Mouse (Mus musculus) regulatory T cell (primary cell): ENCODE data around the gene Gm17622.

Experiments
- in situ Hi-C: fragments of 300-600 bp; cut with MboI, MseI; formaldehyde crosslinking; loops from one replicate; pipeline ENCODE4 v1.15.1; 2025; ENCODE audit warnings: high pct_unique_total_duplicates

The Gm17622 gene

DNA sequence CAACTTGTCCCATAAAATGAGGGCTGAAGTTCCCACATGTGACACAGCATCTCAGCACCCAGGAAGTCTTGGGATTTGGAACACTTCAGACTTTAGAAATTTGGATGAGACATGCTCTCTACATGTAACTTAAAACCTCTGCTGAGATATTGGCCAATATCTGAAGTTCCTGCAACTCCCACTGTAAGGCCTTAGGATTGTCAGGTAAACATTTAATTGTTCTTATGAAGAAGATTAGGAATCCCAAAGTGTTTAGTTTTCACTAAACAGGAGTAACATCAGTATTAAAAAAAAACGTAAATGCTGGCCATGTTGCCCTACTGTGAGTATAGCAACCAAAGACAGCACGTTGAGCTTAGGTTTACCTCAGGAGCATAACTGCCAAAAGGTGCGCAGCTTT lies at the start of gene Gm17622:
Gm17622 (plus strand) TSS at position 301 of the 400 bp plus-strand sequence.
- in situ Hi-C loops: no loop called here

DNA sequence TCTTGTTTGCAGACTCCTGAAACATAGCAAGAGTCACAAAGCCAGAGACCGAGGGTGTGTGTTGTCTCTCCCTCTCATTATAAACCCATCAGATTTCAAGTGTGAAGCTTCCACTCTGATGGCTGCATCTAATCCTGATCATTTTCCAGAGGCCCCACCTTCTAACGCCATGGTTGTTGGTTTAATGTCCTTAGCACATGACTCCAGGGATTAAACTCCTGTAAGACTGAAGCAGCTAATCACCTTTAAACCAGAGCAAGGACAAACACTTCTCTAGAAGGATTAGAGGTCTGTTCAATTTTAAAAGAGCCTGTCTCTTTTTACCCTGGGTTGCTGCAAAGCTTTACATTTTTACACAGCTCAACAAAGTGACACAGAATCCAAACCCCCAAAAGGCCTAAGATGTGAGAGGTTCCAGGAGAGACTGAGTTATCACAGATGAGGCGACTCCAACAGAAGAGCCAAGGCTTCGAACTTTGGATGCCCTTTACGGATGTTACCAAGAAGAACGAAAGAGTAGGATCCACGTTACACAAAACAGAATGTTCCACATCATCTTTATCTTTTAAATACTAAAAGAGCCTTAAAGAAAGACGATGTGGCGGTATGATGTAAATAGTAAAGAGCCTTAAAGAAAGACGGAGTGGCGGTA lies 40.2 kb upstream of the Gm17622 start:
- in situ Hi-C loops: no loop called here

DNA sequence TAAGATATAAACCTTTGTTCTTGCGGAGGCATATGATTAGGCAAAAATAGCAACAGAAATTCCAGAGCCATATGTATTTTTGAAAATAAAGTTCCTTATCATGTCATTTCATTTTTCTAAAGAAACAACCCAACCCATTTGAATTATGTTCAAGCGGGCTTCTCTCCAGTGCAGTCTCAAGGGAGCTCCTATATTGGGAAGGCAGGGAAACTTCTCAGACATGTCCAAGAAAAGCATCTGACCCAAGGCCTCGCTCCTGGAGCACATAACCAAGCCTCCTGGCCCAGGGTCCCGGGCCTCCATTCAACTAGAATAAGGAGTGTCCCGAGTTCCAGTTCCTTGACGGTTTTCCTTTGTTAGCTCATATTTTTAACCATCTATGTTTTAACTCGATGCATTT lies 39.7 kb upstream of the Gm17622 start:
- in situ Hi-C loops: no loop called here

DNA sequence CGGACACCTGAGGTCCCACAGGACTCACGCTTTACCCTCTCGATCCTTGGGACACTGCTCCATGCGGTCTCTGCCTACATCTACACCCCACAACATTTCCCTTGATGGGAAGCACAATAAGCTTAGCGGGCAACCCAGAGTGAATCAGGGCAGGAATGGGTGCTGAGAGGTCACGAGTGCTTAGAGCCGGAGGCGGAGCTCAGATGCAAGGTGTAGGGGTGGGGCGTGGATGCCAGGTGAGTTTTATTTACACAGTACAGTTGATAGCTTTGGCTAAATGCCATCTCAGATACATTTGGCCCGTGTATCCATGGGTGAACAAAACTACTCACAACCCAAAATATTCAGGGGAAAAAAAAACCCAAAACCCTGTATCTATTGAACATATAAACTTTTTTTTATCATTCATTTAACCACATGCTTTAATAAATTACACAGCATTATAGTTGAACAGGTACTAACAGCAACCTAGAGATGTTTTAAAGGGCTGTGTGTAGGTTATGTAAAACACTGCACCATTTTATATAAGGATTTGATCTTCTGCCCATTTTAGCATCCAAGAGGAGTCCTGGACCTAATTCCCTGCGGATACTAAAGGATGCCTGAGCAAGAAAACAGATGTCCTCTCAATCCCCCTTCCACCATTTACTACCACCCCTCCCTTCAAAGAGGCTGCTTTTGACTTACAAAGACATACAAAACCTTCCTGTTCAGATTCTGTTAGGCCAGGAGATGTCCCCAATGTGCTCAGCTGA lies 39.0 kb upstream of the Gm17622 start:
- in situ Hi-C loops: no loop called here

DNA sequence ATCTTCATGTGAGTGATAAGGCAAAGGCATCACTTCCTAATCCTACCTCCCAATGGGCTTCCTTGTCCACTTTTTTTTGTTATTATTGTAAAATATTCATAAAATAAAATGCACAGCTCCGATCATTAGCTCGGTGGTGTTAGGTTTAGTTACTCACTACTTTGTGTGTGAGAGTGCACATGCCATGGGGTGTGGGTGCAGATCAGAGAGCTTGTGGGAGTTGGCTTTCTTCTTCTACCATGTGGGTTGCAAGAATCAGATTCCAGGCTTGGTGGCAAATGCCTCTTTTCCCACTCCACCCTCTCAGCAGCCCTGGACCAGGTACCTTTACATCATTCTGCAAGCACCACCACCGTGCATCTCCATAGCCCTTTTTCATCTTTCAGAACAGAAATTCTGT lies 37.9 kb upstream of the Gm17622 start:
- in situ Hi-C loops: no loop called here

DNA sequence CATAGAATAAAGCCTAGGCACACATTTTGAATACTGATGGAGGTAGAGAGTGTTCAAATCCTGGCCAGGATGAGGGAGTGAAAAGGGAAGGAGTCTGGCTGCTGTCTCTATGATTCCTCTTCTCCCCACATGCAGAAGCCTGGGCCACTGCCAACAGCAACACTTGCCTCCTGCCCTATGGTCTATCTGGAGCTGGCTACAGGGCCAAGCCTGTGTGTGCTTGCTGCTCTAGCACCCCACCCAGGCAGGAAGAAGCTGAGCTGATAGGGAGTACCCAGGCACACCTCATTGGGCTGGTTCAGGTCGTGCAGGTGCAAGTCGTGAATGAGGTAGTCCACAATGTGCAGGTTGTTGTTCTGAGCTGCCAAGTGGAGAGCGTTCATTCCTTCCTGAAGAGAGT lies 36.2 kb upstream of the Gm17622 start:
- in situ Hi-C loops: no loop called here

DNA sequence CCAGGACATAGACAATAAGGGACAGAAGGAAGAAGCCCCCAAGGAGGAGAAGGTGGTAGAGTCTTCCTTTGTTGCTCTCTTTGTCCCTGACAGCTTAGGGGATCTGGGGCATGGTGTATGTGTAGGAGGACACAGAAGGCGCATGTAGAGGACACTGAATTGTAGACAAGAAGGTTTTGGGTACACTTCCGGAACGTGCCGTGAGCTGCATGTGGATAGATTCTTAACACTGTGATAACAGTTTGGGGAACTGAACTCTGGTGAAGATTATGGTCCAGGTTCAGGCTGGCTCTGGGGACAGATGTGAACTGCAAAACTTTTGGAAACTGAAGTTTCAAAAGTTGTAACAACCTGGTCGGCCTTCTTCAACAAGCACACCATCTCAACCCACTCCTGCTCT lies 33.0 kb upstream of the Gm17622 start:
- in situ Hi-C loops: no loop called here

DNA sequence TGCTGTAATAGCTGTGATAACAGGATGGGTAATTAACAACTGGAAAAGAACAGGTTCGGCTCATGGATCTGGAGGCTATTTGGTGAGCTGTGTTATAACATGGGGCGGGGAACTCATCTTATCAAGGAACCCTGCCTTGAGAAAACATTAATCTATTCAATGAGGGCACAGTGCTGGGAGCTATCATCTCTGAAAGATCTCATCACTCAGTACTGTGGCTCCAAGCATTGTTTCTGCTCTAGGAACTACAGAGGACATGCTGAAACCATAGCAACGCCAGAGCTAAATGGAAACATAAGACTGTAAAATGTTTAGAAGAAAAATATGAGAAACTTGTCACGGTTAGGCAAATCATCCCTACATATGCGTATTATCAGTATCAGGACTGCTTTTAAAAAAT lies 32.5 kb upstream of the Gm17622 start:
- in situ Hi-C loops: no loop called here

DNA sequence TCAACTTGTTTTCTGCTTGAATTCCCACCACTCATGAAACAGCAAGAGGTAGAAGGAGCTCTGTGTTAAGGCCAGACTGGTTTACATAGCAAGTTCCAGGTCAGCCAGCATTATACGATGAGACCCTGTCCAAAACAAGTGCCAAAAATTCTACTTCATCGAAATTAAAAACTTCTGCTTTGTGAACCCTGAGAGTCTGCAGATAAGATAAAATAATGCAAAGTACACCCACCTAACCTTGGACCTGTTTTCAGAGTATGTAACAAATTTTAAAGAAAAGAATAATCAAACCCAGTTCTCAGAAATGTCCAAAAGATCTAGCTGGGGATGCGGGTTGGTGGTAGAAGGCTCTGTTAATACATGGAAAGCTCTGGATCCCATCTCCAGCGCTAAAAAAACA lies 31.9 kb upstream of the Gm17622 start:
- in situ Hi-C loops: no loop called here

DNA sequence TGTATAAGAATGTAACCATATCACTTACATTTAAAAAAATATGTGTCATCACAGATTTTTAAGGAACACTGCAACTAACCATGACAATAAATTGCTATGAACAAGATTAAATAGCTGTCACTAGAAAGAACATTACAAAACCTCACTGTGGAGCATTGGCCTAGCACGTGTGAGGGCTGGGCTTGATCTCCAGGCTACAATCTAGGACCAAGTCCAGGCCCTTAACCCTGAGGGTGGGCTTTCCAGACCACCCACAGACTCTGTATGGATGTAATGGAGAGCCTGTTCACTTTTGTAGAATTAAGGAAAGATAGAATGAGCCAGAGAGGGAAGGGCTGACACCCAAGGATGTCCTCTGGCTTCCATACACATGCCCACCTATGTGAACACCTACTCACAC lies 27.9 kb upstream of the Gm17622 start:
- in situ Hi-C loops: no loop called here

DNA sequence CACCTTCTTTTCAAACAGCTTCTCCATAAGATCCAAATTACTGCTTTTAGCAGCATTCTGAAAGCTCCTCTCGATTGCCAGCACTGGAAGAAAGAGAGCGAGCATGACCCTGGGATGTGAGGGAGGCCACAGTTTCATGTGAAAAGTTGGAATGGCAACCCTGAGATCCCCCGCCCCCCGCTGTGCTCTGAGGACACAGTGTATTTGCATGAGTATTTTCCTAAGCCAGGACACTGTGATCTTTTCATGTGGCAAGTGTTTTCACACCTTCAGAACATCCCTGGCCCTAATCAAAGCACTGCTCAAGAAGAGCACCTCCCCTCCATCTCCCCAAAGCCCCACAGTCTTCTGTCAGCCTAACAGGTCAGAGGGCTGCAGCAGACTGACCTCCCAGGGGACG lies 25.2 kb upstream of the Gm17622 start:
- in situ Hi-C loops: no loop called here

DNA sequence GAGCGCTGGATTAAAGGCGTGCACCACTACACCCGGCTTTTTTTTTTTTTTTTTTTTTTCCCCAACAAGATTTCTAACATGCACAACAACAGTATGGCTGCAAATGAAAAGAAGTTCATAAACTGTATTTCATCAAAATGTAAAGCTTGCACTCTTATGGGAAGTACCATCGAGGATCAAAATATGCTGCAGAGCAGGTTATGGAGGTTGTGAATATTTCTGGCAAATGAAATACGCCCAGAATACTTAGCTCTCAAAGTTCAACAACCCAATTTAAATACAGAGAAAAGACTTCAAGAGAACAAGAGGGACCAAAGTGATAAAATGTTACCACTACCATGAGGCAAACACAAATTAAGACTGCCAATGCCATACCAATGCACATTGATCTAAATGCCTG lies 21.9 kb upstream of the Gm17622 start:
- in situ Hi-C loops: no loop called here

DNA sequence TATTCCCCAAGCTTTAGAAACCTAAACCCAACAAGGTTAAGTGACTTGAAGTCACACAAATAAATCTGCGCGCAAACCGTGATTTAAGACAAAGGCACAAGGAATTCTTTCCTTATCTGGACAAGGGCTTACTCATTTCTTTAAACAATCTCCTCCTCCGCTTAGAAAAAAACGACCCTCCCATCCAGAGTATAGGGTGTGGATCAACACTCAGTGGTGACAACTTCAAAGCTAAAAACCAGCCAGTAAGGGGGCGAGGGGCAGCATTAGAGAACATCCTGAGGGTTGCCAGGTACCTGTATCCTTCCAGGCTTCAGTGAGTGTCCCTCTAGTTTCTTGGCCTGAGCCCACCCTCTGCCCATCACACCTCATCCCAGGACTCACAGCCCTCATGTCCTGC lies 20.0 kb upstream of the Gm17622 start:
- in situ Hi-C loops: no loop called here

DNA sequence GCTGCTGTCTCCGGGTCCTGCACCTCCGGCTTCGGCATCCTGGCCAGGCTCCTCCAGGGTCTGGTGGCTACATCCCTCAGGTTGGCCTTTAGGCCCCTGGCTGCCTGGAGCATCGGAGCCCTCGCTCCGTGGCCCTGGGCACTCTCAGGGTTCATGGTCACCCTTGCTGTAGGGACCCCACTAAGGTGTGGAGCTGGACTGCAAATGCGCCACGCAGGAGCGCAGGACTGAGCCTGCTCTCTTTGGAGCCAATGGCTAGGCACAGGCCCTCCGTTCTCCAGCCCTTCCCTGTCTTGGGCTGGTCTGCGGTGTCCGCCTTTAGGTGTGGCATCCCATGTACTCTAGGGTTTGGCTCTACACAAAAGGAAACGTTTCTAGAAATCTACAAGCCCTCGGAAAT lies 19.6 kb upstream of the Gm17622 start, which contains the start of gene Ankdd1b:
Ankdd1b (minus strand) TSS at position 242 of the 400 bp plus-strand sequence.
- in situ Hi-C loops: no loop called here

DNA sequence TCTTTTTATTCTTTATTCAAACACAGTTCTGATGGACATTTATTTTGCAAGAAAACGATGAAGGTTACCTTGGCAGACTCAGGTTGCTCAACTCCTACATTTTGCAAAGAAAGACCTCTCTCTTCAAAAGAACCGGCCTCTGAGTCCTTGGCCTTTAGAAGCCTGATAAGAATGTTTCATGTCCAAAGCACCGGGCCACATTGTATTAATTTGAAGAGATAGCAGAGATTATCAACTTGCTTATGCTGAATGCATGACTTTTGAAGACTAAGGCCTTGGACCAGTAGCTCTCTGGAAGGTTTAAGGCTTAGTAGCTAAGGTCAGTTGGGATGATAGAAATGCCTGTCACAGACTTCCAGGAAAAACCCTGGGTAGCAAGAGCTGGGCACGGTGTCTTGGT lies 13.3 kb upstream of the Gm17622 start:
- in situ Hi-C loops: no loop called here

DNA sequence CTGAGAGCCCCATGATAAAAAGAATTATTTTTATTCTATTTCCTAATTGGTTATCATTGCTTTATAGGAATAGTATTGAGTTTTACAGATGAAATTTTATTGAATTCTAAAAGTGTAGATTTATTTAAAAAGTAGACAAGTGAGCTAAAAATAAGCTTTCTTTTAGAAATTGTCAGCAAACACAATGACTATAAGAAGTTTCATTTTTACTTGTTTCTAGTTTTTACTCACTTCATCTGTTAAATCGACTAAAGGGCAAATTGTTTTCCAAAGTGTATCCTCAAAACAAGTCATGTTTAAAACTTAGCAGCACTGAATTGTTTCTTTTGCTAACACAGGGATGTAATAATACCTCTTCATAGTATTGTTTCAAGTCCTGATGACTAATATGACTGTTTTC lies 11.5 kb upstream of the Gm17622 start:
- in situ Hi-C loops: no loop called here

DNA sequence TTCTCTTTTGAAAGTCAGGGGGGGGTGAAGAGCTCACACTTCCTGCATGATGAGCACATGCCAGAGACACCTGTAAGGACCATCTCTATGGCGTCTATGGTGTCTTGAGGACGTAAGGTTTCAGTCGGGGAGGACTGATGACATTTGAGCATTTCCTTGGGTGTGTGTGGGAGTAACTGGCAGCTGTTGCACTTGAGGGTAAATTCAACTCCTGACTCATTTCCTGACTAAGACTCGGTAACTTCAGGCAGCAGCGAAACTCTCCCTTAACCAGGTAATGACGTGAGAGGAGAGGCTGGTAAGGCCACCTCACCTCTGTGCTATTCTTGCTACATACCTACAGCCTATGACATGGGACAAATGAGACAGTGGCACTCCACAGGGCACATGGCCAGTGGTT lies 3.3 kb upstream of the Gm17622 start:
- in situ Hi-C loops: no loop called here

DNA sequence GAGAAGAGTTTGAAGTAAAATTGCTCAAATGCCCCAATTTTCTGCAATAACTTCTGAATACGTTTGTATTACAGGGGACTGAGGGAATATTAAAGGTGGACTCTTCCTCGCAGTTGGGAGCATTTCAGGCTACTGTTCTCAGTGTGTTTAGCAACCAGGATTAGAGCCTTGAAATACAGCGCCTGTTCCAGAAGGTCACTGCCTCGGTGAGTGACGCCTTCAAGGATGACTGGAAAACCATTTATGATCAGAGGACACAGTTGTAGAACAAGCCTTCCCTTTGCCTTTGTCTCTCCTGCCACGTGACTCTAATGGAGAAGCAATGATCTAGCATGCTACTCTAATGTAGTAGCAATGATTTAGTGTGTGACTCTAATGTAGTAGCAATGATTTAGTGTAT lies 2.6 kb upstream of the Gm17622 start:
- in situ Hi-C loops: no loop called here

DNA sequence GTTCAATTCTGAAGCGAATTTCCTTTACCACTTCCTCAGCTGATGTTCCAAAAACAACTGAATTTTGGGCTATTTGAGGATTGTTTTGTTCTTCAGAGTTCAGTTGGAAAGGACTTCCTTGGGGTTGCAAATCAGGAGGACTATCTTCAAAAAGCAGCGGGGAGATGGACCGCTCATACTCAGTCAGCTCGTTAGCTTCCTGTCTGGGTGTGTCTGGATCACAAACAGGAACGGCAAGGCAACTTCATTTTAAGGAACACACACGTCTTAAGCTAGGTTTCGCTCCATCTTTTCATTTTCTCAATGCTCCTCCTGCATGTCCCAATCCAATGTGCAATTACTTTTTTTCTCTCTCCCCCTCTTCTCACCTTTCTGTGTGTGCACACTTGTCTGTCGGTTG lies 6.1 kb downstream of the Gm17622 start:
- in situ Hi-C loops: no loop called here

DNA sequence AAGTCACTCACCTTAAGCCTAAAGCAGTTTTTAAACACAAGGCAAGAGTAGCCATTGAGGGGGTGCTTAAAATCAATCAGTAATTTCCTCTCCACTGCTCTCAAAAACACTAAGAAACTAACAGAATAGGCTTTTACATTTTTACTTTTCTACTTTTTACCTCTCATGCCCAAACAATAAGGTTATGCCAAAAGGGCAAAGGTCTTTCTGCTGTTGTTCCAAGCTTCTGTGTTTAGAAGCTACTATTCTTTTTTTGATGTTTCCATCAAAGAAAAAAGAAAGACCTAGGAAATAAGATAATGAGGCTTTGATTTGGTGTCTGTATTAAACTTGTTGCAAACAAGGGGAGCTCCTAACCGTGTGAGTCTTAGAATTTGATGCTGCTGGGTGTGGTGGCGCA lies 9.4 kb downstream of the Gm17622 start:
- in situ Hi-C loops: no loop called here

DNA sequence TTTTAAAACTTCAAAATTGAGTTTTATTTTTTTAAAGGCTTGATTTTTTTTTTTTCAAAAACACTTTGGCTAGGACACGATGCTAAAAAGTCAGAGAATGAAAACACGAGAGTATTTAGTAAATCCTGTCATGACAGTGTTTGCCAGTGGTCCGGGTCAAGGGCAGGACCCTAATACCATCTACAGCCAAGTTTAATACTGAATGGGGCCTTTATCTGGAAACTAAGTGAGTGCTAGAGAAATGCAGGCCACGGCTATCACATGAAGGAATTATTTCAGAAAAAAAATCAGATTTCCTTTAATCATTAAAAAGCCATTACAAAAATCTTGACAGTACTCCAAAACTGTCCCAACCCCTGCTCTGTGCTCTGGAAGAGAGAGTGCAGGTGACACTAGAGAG lies 15.1 kb downstream of the Gm17622 start:
- in situ Hi-C loops: no loop called here

DNA sequence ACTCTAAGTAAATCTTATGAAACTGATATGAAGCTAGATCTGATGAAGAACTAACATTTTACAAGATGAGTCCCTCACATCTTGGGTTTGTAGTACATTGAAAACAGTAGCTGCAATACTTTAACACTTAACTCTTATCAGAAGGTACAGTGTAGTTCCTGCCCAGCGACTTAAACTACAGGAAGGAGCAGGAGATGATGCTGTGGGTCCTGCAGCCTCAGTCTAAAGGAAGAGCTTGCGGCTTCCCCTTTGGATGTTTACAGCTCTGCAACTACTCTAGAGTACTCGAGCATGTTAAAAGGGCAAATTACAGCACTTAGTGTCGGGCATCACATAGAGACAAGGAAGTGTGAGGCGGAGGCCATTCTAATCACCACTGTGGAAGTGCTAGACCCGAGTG lies 15.8 kb downstream of the Gm17622 start:
- in situ Hi-C loops: no loop called here

DNA sequence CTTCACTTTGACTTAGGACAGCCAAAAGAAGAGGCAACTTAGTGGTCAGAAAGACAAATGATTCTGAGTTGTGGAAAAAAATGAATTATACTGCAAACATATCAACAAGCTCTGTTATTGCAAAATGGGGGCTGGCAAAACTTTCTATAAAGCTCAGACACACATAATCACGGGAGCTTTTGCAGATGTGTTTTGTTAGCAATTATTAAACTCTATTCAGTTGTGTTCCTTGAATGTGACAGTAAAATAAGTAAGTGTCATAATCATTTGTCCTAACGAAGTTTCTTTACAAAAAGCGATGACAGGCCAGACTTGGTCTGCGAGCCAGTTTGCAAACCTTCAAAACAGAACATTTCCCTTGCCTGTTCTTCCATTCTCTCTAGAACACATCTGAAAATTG lies 17.0 kb downstream of the Gm17622 start:
- in situ Hi-C loops: no loop called here

DNA sequence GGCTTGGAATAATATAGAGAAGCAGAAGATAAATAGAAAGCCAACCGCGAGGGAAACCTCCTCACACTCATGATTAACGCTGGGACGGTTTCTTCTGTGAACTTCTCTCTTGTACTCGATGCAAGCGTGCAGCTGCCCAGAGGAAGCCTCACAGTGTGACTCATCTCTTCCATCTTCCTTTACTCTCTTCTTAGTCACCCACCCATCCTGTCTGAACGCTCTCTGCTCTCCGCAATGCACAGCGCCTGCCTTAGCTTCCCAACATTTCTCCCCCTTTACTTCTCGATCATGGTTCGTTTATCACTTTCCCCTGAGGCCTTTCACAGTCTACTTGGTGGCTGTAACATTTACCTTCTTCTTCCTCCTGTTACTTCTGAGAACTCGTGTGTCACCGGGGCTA lies 20.1 kb downstream of the Gm17622 start:
- in situ Hi-C loops: no loop called here
